Mouse (Mus musculus): ENCODE data around the gene Susd6.

GRCm38 (mm10) chr12:80817697-80818235 is 27.5 kb downstream of the Susd6 start:
- no peak for TF ChIP-seq HCFC1 (IDR thresholded peaks at IDR 0.05; ENCODE audit: borderline replicate concordance, insufficient read depth, low read length)
- TF ChIP-seq CHD2 (IDR thresholded peaks at IDR 0.05; ENCODE audit: low read depth, low read length), result no peak
